Mouse (Mus musculus): ENCODE measurements around the gene Lgals9. TPM values are rescaled to one million over a fixed set of nuclear protein-coding genes. Genes with fewer than 3 reads are reported as not detected.
"Not testable (repeated sequence)": the region's sequence is repeated elsewhere in the genome, so short reads cannot be mapped to it uniquely, and the experiment has no call there.

Lgals9 gene
- polyA plus RNA-seq, 1 experiment from 2014 or later = 415 TPM

- 97% methylated on average over 24 of the region's 24 CpGs for WGBS (ENCODE audit: missing documents)
Measured at GRCm38 (mm10) chr11:79015660-79016215, 31.0 kb upstream of the Lgals9 start.

DNA sequence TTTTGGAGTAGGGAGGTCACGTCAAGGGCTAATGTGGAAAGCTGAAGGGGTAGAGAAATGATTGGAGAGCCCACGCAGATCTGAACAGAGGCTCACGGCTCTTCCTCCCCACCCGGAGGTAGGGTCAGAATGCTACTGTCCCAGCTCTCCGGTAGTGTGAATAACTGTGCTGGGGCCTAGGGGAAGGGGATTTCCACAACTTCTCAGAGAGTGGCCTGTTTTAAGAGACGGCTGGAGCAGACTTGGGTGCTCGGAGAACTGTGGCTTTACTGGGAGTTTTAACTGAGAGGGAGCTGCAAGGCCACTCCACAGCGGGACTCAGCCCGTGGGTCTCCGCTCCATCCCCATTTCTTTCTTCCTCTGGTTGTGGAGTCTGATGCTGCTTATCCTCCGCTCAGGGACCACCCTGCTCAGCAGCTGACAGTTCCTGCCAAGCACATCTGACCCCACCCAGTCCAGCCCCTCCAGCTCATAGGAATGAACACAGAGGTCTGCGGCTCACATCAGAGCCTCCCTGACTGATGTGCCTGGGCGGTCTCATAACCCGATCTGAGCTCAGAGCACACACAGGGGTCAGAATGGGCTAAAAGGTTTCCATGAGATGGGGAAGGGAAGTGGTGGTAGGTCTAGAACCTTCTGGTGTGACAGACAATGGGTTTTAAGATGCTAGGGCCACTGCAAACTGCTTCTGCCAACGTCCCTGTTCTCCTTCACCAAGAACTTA lies 30.0 kb upstream of the Lgals9 start:
- Histone ChIP-seq H3K4me3 (ENCODE audit: inconsistent target) (no peak overlapping the region), H3K79me2 (ENCODE audit: inconsistent target) (no peaks in the 10 kb centered on the region), H3K27ac (no peak overlapping the region), H3K36me3 (ENCODE audit: inconsistent target) (no peaks in the 10 kb centered on the region)
- WGBS (ENCODE audit: missing documents) = 91% methylated on average over 15 of the region's 15 CpGs

More at GRCm38 (mm10) chr11:79015660-79016215, 31.0 kb upstream of the Lgals9 start:
- H3K36me3 ChIP-seq (ENCODE audit: inconsistent target) = no peaks in the 10 kb centered on the region
- H3K4me3 ChIP-seq (ENCODE audit: inconsistent target) = no peak overlapping the region
- no peak overlapping the region for H3K27ac ChIP-seq
- no peaks in the 10 kb centered on the region for H3K79me2 ChIP-seq (ENCODE audit: inconsistent target)

- H3K4me3 ChIP-seq (ENCODE audit: inconsistent target) = no peak overlapping the region
- no peak overlapping the region for H3K27ac ChIP-seq
- H3K36me3 ChIP-seq (ENCODE audit: inconsistent target) = no peaks in the 10 kb centered on the region
- 77% methylated on average over 9 of the region's 9 CpGs for WGBS (ENCODE audit: missing documents)
- no peaks in the 10 kb centered on the region for H3K79me2 ChIP-seq (ENCODE audit: inconsistent target)
Measured at GRCm38 (mm10) chr11:79013806-79014205, 29.1 kb upstream of the Lgals9 start.

DNA sequence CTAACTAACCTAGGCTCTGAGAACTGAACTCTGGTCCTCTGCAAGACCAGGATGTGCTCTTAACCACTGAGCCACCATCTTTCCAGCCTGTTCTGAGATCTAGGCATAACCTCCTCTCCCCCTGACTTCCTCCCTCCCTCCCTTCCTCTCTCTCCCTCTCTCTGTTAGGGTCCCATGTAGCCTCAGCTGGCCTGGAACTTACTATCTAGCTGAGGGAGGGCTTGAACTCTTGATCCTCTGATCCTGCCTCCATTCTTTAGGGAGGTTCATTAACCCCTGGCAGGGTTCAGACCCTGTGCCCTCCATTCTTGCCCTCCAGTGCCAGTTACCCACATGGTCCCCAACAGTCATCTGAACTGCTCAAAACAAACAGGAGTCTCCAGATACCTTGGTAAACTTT lies 28.3 kb upstream of the Lgals9 start:
- Histone ChIP-seq H3K79me2 (ENCODE audit: inconsistent target) (no peaks in the 10 kb centered on the region), H3K36me3 (ENCODE audit: inconsistent target) (no peaks in the 10 kb centered on the region)

DNA sequence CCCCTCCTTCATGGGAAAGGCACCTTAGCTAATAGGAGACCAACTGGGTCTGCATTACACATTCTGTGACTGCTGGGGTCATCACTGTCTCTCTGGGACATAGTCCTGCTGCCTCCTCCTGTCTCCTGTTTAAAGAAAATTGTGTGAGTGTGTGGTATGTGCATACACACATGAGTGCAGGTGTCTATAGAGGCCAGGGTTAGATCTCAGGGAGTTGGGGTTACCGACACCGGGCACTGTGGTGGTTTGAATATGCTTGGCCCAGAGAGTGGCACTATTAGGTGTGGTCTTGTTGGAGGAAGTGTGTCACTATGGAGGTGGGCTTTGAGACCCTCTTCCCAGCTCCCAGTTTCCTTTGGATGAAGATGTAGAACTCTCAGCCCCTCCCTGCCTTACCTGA lies 27.8 kb upstream of the Lgals9 start:
- Histone ChIP-seq H3K4me3 (ENCODE audit: inconsistent target) (no peak overlapping the region), H3K79me2 (ENCODE audit: inconsistent target) (no peaks in the 10 kb centered on the region), H3K27ac (no peak overlapping the region), H3K36me3 (ENCODE audit: inconsistent target) (no peaks in the 10 kb centered on the region)
- WGBS (ENCODE audit: missing documents) = 100% methylated on average over 2 of the region's 2 CpGs

More for the DNA sequence above, 28.3 kb upstream of the Lgals9 start:
- no peak overlapping the region for H3K27ac ChIP-seq
- no peak overlapping the region for H3K4me3 ChIP-seq (ENCODE audit: inconsistent target)

DNA sequence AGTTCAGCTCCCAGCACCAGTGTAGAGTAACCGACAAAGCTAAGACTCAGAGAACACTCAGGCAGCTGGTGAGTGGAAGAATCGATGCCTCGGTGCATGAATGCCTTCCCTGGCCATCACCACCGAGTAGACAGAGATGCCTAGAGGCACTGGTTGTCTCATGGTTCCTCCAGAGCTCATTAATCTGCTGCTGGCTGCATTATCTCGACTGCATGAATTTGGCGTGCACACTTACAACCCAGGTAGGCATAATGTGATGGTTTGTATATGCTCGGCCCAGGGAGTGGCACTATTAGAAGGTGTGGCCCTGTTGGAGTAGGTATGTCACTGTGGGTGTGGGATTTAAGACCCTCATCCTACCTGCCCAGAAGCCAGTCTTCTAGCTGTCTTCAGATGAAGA lies 24.1 kb upstream of the Lgals9 start:
- no peaks in the 10 kb centered on the region for H3K79me2 ChIP-seq (ENCODE audit: inconsistent target)
- 100% methylated on average over 7 of the region's 7 CpGs for WGBS (ENCODE audit: missing documents)
- H3K36me3 ChIP-seq (ENCODE audit: inconsistent target) = no peaks in the 10 kb centered on the region
- H3K4me3 ChIP-seq (ENCODE audit: inconsistent target) = no peak overlapping the region
- H3K27ac ChIP-seq = no peak overlapping the region

GRCm38 (mm10) chr11:79008007-79008775 lies 23.4 kb upstream of the Lgals9 start:
- Histone ChIP-seq H3K27ac (no peak overlapping the region), H3K36me3 (ENCODE audit: inconsistent target) (no peaks in the 10 kb centered on the region), H3K79me2 (ENCODE audit: inconsistent target) (no peaks in the 10 kb centered on the region), H3K4me3 (ENCODE audit: inconsistent target) (no peak overlapping the region)
- 92% methylated on average over 6 of the region's 6 CpGs for WGBS (ENCODE audit: missing documents)

- not testable (repeated sequence) for H3K4me3 ChIP-seq (ENCODE audit: inconsistent target); H3K36me3 ChIP-seq (ENCODE audit: inconsistent target); H3K27ac ChIP-seq; H3K79me2 ChIP-seq (ENCODE audit: inconsistent target)
- 100% methylated on average over 1 of the region's 3 CpGs for WGBS (ENCODE audit: missing documents)
Measured at GRCm38 (mm10) chr11:79007356-79007755, 22.6 kb upstream of the Lgals9 start.

GRCm38 (mm10) chr11:79006417-79006816 lies 21.7 kb upstream of the Lgals9 start:
- 31% methylated on average over 5 of the region's 5 CpGs for WGBS (ENCODE audit: missing documents)
- H3K36me3 ChIP-seq (ENCODE audit: inconsistent target) = no peaks in the 10 kb centered on the region
- H3K79me2 ChIP-seq (ENCODE audit: inconsistent target) = no peaks in the 10 kb centered on the region
- H3K27ac ChIP-seq = no peak overlapping the region
- H3K4me3 ChIP-seq (ENCODE audit: inconsistent target) = no peak overlapping the region

GRCm38 (mm10) chr11:79005578-79006394 lies 21.0 kb upstream of the Lgals9 start:
- no peak overlapping the region for H3K27ac ChIP-seq
- H3K36me3 ChIP-seq (ENCODE audit: inconsistent target) = no peaks in the 10 kb centered on the region
- no peak overlapping the region for H3K4me3 ChIP-seq (ENCODE audit: inconsistent target)
- no peaks in the 10 kb centered on the region for H3K79me2 ChIP-seq (ENCODE audit: inconsistent target)
- 77% methylated on average over 14 of the region's 14 CpGs for WGBS (ENCODE audit: missing documents)

DNA sequence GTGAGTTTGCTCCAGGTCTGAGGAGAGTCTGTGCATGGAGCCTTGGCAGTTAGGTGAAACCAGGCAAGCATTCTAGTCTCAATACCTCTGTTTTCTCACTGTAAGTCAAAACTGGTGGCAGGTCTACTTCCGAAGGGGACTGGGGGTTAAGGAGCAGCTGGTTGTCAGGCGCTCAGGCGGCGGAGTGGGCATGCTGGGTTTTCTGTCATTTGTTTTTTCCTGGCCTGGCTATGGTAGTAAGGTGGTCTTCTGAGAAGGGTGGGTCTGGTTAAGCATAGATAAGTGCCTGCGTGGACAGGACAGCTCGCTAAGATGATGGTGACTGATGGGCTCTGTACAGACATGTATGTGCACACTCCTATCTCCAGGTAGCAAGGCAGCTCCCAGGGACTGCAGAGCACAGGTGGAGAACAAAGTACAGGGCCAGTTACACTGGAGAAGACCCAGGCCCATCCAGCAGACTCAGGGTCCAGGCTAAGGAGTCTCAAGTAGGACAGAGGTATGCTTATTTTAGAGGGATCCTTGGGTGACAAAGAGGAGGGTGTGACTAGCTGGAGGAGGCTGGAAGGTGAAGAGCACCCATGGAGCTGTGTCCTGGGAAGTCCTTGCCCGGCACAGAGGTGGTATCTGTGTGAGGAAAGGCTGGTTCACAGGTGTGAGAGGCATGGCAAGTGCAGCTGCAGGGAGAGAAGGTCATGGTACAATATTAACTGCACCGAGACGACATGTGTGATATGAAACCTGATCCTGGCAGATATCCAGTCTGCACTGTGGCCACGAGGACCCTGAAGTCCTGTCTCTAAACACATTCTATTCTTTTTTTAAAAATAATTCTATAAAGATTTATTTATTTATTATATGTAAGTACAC lies 19.3 kb upstream of the Lgals9 start:
- no peaks in the 10 kb centered on the region for H3K79me2 ChIP-seq (ENCODE audit: inconsistent target)
- no peak overlapping the region for H3K4me3 ChIP-seq (ENCODE audit: inconsistent target)
- 86% methylated on average over 10 of the region's 10 CpGs for WGBS (ENCODE audit: missing documents)
- H3K36me3 ChIP-seq (ENCODE audit: inconsistent target) = no peaks in the 10 kb centered on the region
- H3K27ac ChIP-seq = no peak overlapping the region

- no peak overlapping the region for H3K27ac ChIP-seq
- no peaks in the 10 kb centered on the region for H3K79me2 ChIP-seq (ENCODE audit: inconsistent target)
- H3K36me3 ChIP-seq (ENCODE audit: inconsistent target) = no peaks in the 10 kb centered on the region
- WGBS (ENCODE audit: missing documents) = 50% methylated on average over 11 of the region's 11 CpGs
- H3K4me3 ChIP-seq (ENCODE audit: inconsistent target) = no peak overlapping the region
Measured at GRCm38 (mm10) chr11:79003053-79003768, 18.5 kb upstream of the Lgals9 start.

DNA sequence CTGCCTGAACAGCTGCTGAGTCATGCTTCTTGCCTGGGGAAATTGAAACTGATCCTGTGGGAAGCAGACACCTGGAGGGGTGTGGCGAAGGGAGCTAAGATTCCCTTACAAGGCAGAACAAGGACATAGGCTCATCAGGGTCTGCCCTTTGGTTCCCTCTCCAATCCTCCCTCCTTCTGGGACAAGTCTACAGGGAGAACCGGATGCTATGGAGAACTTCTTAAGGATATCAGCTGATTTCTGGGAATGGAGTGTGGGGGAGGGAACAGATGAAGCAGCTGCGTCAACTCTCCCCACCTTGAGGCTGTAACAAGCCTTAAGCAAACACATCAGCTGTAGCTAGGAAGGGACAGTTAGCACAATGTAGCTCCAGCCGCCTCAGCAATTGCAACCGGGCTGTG lies 17.8 kb upstream of the Lgals9 start:
- Histone ChIP-seq H3K27ac (no peak overlapping the region), H3K36me3 (ENCODE audit: inconsistent target) (no peaks in the 10 kb centered on the region), H3K79me2 (ENCODE audit: inconsistent target) (no peaks in the 10 kb centered on the region), H3K4me3 (ENCODE audit: inconsistent target) (no peak overlapping the region)
- 69% methylated on average over 5 of the region's 5 CpGs for WGBS (ENCODE audit: missing documents)

Measured in macrophage (primary cell).